Mouse (Mus musculus): Measurements from ENCODE around the gene Wdr54.
A peak's percentile ranks its signal among the peaks of the same experiment; 100 is the strongest.
"Not testable (repeated sequence)": the region's sequence is repeated elsewhere in the genome, so short reads cannot be mapped to it uniquely, and the experiment has no call there.

The Wdr54 gene

GRCm38 (mm10) chr6:83159456-83159855 is 3.3 kb upstream of the Wdr54 start:
- not testable (repeated sequence) for DNase-seq

GRCm38 (mm10) chr6:83155552-83156238 is 502 bp downstream of the Wdr54 start:
- DNase-seq: peak; percentile 47

- no peak for DNase-seq
Measured at GRCm38 (mm10) chr6:83153485-83153884, 2.7 kb downstream of the Wdr54 start.

- DNase-seq: no peak
Measured at GRCm38 (mm10) chr6:83153038-83153437, 3.2 kb downstream of the Wdr54 start.

GRCm38 (mm10) chr6:83151721-83152120 is 4.5 kb downstream of the Wdr54 start:
- no peak for DNase-seq

DNA sequence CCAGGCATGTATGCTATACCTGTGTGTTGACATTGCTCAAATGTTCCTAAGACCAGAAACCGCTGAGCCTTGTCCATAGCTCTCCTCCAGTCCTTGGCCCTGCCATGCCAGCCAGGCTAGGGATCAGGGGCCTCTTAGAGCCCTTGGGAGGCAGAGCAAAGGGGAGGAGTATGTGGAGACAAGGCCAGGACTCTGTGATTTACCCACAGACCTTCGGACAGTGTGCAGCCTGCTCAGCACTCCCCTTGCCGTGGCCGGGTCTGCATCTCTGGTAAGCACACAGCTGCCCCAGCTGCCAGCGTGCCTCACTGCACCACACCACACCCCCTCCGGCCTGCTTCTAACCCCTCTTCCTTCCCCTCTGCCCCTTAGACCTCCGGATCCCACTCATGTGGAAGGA is 8.9 kb downstream of the Wdr54 start:
- no peak for DNase-seq

DNA sequence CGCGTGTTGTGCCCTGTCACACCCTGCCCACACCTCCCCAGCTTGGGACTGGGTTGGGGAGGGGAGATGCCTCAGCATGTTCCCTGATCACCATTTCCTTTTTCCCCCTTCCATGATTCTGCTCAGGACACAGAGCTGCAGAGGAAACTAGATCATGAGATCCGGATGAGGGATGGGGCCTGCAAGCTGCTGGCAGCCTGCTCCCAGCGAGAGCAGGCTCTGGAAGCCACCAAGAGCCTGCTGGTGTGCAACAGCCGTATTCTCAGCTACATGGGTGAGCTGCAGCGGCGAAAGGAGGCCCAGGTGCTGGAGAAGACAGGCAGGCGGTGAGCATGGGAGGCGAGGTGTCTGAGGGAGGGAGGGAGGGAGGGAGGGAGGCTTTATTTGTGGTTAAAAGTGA is 10.4 kb downstream of the Wdr54 start:
- DNase-seq: no peak

DNA sequence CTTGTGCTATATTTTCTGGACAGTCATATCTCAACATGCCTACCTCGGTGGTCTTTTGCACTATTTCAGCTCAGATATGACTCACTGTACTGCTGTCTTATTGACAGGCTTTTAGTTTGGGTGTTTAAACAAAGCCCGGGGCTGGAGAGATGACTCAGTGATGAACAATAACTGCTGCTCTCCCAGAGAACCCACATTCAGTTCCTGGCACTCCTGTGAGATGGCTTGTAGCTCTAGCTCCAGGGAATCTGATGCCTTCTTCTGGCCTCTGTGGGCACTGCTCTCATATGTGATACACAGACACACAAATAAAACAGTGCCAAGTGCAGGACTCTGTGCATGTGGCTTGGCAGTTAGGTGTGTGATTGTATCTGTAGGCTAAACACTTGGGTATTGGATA is 11.0 kb downstream of the Wdr54 start:
- DNase-seq: no peak

GRCm38 (mm10) chr6:83142886-83143285 is 13.3 kb downstream of the Wdr54 start:
- no peak for DNase-seq

DNA sequence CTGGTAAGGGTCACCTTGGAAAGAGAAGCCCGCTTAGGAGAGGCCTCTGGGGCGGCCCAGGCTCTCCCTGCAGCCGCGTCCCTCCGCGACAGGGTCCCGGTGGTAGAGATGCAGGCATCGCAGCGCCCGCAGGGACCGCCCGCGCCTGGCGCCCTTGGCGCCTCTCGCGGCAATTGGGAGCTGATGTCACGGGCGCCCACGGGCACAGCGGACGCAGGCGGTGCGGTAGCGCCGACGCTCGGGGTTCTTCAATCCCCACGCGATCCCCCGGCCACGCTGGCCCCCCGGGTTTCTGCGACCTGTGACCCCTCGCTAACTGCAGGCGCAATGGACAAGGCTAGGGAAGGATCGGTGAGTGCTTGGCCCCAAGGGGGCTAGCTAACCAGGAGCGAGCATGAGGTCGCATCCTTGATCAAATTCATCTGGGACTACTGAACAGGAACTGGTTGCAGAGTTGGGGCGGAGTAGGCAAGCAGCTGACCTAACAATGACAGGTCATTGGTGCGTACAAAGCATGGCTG is 13.9 kb downstream of the Wdr54 start:
- no peak for DNase-seq

- no peak for DNase-seq
Measured at GRCm38 (mm10) chr6:83141636-83142035, 14.6 kb downstream of the Wdr54 start.

GRCm38 (mm10) chr6:83140044-83140443 is 16.2 kb downstream of the Wdr54 start:
- DNase-seq: no peak

GRCm38 (mm10) chr6:83138056-83138455 is 18.1 kb downstream of the Wdr54 start:
- no peak for DNase-seq

GRCm38 (mm10) chr6:83137576-83137950 is 18.6 kb downstream of the Wdr54 start:
- DNase-seq: no peak

GRCm38 (mm10) chr6:83136881-83137575 is 19.2 kb downstream of the Wdr54 start:
- no peak for DNase-seq

DNA sequence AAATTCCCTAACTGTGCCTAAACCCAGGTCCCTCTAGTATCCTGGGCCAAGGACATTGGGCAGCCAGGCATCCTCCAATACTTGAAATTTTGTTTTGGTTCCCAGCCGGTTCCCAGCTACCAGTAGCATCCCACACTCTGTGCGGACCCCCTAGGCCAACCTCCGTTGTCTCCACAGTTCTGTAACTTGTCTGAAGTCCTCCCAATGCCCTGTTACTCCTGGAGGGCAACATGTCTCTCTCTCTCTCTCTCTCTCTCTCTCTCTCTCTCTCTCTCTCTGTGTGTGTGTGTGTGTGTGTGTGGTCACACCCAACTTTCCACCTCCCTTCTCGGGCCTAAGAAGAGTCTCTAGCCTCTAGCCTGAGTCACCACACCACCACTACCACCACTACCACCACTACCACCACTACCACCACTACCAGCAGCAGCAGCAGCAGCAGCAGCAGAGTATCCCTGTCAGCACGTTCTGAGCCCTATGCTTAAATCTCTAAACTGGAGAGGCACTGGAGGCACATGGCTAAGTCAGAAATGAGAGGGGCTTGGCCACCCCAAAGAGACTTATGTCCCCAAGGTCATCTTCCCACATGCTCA is 19.8 kb downstream of the Wdr54 start:
- DNase-seq: no peak

DNA sequence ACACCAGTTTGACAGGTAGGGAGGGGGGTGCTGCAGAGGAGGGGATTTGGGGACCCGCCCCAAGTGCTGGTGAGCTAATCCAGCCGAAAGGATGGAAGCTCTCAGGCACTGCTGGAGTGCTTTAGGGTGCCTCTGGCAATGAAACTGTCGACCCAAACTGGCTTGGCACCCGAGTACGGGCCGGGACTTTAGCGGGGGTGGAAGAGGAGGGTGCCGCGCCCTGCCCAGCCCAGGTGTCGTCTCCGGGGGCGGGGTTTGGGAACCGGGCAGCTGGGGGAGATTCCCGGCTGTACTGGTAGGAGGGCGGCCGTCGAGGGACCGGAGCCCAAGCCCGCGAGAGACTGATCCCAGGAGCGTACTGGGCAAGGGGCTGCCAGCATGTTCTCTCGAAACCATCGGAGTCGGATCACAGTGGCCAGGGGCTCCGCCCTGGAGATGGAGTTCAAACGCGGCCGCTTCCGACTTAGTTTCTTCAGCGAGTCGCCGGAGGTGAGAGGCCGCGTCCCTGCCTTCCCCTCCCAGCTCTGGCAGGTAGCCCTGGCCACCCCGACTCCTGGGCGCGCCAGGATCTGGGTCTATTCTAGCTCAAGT is 20.5 kb downstream of the Wdr54 start:
- DNase-seq: no peak

DNA sequence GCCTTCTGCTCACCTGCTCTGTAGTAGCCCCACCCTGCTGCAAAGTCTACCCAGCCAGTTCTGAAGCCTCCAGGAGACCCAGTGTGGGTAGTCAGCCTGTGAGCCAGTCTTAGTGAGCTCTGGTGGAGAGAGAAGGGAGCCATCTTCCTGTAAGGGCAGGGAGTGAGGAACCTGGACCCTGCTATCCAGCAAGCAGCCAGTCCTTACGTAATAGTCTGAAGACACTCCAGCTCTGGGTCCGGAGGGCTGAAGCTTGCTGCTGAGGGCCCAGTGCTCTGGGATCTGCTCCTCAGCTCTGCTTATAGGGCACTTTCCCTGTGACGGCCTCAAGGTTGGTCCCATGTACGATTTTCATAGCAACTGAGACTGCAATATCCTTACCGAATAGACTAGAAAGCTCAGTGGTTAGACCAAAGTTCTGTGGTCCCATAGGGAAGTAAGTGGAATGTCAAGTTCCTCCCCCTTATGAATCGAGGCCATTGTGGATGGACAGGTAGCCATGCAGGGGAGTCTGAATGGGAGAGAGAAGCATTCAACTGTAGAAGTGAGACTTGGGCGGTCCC is 21.2 kb downstream of the Wdr54 start, which contains the start of gene Rtkn:
TSS of gene Rtkn (plus strand) at position 513 of the 563 bp plus-strand sequence.
- DNase-seq: no peak

DNA sequence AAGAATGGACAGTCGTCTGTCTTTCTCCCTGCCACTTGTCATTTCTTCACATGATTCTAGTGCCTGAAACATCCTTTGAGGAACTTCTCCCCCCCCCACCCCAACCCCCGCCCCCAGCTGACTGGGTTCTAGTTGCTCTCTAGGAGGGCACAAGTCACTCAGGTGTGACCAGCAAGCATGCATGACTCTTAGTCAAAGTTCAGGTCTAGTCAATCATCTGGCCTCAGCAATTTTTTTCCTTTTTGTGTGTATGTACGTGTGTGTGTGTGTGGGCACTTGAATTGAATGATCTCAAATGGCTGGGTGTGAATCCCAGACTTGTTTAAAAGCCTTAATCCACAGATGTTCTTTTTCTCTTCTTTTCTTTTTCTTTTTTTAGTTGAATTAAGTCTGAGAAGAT is 22.0 kb downstream of the Wdr54 start:
- no peak for DNase-seq

DNA sequence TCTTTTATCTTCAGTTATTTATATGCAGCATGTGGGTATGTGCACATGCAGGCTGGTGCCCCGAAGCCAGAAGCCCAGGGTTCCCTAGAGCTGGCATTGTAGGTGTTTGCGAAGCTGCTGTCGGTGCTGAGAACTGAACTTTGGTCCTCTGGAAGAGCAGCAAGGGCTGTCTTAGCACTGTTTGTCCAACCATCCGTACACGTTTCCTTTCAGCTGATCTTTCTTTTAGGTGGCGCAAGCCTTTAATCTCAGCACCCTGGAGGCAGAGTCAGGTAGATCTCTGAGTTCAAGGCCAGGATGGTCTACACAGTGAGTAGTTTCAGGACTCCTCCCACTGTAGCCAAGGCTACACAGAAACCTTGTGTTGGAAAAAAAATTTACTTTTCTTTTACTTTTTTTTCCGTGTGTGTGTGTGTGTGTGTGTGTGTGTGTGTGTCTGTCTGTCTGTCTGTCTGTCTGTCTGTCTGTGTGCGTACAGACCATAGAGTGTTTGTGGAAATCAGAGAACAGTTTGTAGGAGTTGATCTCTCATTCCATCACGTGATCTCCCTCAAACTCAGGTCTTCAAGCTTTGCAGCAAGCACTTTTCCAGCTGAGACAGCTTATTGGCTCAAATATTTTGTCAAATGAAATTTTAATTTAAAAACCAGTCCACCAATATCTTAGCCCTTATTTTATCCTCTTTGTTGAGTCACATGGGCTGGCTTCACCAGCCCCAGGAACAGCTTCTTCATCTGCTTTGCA is 23.8 kb downstream of the Wdr54 start:
- no peak for DNase-seq

DNA sequence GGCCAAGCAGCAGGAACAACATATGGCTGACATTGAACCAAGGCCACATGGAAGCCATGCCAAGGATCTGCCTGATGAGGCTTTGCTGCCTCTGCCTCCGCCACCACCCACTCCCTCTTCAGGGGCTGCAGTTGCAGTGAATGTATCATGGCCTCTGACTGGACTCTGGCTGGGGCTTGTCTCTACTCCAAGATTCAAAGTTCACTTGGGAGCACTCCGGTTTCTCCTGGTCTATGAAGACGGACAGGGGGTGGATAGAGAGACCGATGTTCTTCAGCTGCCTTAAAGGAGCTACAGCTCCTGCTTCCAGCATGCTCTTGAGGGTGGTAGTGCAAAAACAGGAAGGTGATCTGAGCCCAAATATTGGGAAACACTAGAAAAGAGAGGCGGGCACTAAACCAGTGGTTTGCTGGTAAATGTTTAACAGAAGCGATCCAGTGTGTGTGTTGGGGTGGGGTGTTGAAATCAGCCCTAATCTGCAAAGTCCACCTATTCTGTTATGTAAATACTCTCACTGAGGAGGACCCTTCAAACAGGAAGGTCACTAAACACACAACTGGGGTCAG is 24.6 kb downstream of the Wdr54 start:
- DNase-seq: no peak

DNA sequence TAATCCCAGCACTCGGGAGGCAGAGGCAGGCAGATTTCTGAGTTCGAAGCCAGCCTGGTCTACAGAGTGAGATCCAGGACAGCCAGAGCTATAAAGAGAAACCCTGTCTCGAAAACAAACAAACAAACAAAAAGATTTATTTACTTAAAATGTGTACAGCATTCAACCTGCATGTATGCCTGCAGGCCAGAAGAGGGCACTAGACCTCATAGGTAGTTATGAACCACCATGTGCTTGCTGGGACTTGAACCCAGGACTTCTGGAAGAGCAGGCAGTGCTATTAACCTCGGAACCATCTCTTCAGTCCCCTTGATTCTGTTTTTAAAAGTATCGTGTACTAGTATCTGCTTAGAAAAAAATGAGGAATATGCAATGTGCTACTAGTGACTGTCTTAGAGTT is 28.8 kb downstream of the Wdr54 start:
- no peak for DNase-seq

Measured in cerebellum, adult 11-12 months (tissue).